Mouse (Mus musculus): ENCODE measurements at regions not wholly inside any gene's neighbourhood (a gene's known extent, or its start where the extent isn't known, plus 50 kb on each side); places are given as distances from the start of the nearest gene placed in this dataset.

- no peak overlapping the region for H3K9ac ChIP-seq
- H3K9me3 ChIP-seq, result no peaks in the 10 kb centered on the region
- WGBS, result 92% methylated on average over 7 of the region's 7 CpGs
Measured at GRCm38 (mm10) chr4:91094382-91094781, 306.2 kb downstream of the Elavl2 start.

DNA sequence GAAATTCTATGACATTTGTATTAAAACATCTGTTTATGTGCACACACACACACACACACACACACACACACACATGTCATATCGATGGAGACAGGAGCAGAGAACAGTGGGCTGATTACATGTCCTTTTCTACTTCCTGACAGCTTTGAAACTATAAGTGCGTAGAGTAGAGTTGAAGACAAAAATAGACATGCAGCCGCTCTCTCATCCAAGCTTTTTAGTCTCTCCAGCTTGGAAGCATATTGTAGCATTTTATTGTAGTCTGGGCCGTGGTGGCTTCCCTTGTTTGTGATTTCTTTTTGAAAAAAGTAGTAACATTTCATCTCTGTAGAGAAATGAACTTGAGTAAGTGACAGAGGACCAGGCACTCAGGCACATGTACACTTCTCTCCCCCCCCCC is 306.7 kb downstream of the Elavl2 start:
- no peak overlapping the region for H3K4me3 ChIP-seq
- H3K9ac ChIP-seq, result no peak overlapping the region
- no peaks in the 10 kb centered on the region for H3K36me3 ChIP-seq
- H3K4me2 ChIP-seq, result no peak overlapping the region
- H3K9me3 ChIP-seq, result no peaks in the 10 kb centered on the region
- no peaks in the 10 kb centered on the region for H3K27me3 ChIP-seq
- 88% methylated on average over 4 of the region's 4 CpGs for WGBS
- ATAC-seq (ENCODE audit: low read depth), result no peak
- H3K4me1 ChIP-seq (replicated peaks), result peaks cover 8% of the 10 kb centered on the region; the same call in 1 of the 2 replicates
- no peak overlapping the region for H3K27ac ChIP-seq (replicated peaks)

More at GRCm38 (mm10) chr4:91094382-91094781, 306.2 kb downstream of the Elavl2 start:
- no peak overlapping the region for H3K27ac ChIP-seq (replicated peaks)
- ATAC-seq (ENCODE audit: low read depth), result no peak
- H3K4me2 ChIP-seq, result no peak overlapping the region
- H3K4me1 ChIP-seq (replicated peaks), result peaks cover 8% of the 10 kb centered on the region; the same call in 1 of the 2 replicates
- no peaks in the 10 kb centered on the region for H3K36me3 ChIP-seq
- no peaks in the 10 kb centered on the region for H3K27me3 ChIP-seq
- no peak overlapping the region for H3K4me3 ChIP-seq

DNA sequence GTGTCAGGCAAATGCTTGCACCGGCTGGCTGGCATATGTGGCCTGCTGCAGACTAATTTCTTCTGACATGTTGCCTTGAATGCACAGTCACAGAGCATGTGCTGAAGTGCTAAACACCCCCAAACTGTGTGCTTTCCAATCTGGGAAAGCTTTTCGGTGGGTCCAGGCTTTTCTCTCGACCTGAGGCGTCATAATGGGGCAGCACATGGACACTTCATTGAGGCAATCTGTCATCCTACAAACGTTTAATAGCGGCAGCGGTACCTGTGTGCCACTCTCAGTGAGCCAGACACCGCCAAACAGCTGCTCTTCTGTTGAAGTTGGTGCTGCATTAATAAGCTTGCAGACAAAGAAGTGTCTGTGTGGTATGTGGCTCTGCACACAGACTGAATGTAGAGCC is 308.3 kb downstream of the Elavl2 start:
- no peak overlapping the region for H3K9ac ChIP-seq
- H3K36me3 ChIP-seq, result no peaks in the 10 kb centered on the region
- H3K27me3 ChIP-seq, result no peaks in the 10 kb centered on the region
- no peak overlapping the region for H3K4me3 ChIP-seq
- no peak overlapping the region for H3K4me2 ChIP-seq
- H3K9me3 ChIP-seq, result no peaks in the 10 kb centered on the region
- 48% methylated on average over 8 of the region's 8 CpGs for WGBS
- H3K27ac ChIP-seq (replicated peaks), result peak overlapping the region; percentile 3; the same call in 1 of the 2 replicates
- H3K4me1 ChIP-seq (replicated peaks), result peaks cover 8% of the 10 kb centered on the region; the same call in 1 of the 2 replicates
- ATAC-seq (ENCODE audit: low read depth), result peak; percentile 63

DNA sequence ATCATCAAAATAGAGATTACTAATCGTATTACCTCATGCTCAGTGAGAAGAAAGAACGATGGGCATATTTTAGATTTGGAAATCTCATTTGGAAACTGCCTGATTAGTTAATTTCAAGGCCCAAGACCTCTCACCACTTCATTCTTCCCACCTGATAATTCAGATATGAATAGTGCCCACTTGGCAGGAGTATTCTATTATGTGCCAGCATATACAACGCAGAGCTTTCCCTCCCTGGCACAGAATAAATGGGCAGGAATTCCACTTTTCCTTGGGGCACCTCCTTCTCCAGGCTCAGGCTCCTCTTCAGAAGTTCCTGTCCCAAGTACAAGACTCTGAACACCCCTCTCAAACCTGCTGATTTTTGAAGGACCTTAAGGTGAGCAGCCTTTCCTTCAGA is 308.7 kb downstream of the Elavl2 start:
- Histone ChIP-seq H3K9me3 (no peaks in the 10 kb centered on the region), H3K27me3 (no peaks in the 10 kb centered on the region), H3K4me3 (no peak overlapping the region), H3K4me1 (replicated peaks) (peaks cover 8% of the 10 kb centered on the region; the same call in 1 of the 2 replicates), H3K36me3 (no peaks in the 10 kb centered on the region), H3K9ac (no peak overlapping the region), H3K4me2 (no peak overlapping the region), H3K27ac (replicated peaks) (peak overlapping the region; percentile 3; the same call in 1 of the 2 replicates)
- ATAC-seq (ENCODE audit: low read depth), result no peak
- WGBS, result 90% methylated on average over 3 of the region's 3 CpGs

GRCm38 (mm10) chr4:91083950-91084349 is 316.6 kb downstream of the Elavl2 start:
- no peaks in the 10 kb centered on the region for H3K27me3 ChIP-seq
- WGBS, result 65% methylated on average over 3 of the region's 3 CpGs
- no peak for ATAC-seq (ENCODE audit: low read depth)

DNA sequence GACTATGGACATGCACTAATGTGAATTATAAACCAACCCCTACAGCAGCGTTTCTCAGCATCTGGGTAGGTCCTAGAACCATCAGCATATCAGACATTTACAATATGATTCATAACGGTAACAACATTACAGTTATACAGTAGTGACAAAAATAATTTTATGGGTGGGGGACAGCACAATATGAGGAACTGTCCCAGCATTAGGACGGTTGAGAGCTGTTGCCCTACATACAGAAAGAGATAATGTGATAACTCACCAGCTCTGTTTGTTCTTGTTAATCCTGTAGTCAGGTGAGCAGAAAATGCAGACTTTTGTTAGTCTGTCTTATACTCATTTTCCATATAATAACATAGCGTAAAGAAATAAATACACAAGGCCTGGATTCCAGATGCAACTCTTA is 319.1 kb downstream of the Elavl2 start:
- no peak overlapping the region for H3K4me2 ChIP-seq
- H3K4me1 ChIP-seq (replicated peaks), result peaks cover 9% of the 10 kb centered on the region
- ATAC-seq (ENCODE audit: low read depth), result no peak
- no peak overlapping the region for H3K27ac ChIP-seq (replicated peaks)
- H3K4me3 ChIP-seq, result no peak overlapping the region
- no peaks in the 10 kb centered on the region for H3K36me3 ChIP-seq
- WGBS, result 88% methylated on average over 4 of the region's 4 CpGs
- H3K9me3 ChIP-seq, result no peaks in the 10 kb centered on the region
- H3K27me3 ChIP-seq, result no peaks in the 10 kb centered on the region
- no peak overlapping the region for H3K9ac ChIP-seq

More at GRCm38 (mm10) chr4:91083950-91084349, 316.6 kb downstream of the Elavl2 start:
- H3K4me1 ChIP-seq (replicated peaks), result peaks cover 9% of the 10 kb centered on the region
- no peak overlapping the region for H3K4me3 ChIP-seq
- H3K4me2 ChIP-seq, result no peak overlapping the region
- no peaks in the 10 kb centered on the region for H3K36me3 ChIP-seq
- no peak overlapping the region for H3K9ac ChIP-seq
- no peak overlapping the region for H3K27ac ChIP-seq (replicated peaks)
- no peaks in the 10 kb centered on the region for H3K9me3 ChIP-seq

DNA sequence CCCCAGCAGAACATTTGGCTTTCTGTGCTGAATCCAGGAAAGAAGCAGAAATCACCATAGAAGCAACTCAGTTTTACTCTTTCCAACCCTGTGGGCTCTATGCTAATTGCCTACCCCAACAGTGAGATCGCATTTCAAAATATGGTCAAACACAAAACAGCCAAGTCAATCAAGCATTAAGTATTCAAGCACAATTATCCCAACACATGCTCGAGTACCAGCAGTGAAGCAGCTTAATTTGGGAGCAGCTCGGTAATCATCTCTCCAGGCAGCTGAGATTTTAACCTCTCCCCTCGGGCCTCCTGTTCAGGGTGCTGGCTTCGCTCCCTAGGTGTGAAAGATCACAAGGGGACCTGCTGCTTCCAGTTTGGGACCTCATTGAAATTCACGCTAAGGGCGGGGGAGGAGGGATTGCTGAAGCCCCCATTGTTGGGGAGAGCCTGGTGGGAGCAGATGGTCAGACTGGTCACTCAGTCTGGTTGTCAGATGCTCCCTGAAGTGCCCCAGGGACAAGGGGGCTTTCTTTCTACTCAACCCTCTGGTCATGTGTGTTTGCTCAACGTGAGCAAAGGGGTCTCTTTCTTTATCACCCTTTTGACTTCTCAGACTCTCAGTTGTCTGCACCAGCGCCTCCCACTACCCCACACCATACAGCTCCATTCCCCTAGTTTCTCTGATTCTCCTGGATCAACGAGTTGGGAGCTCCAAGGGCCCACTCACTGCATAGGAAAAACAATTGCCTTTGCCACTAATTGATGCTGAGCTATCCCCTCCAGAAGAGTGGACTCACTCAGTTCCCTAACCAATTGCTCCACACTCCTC is 319.8 kb downstream of the Elavl2 start:
- no peaks in the 10 kb centered on the region for H3K9me3 ChIP-seq
- WGBS, result 22% methylated on average over 10 of the region's 10 CpGs

GRCm38 (mm10) chr4:91071263-91071662 is 329.3 kb downstream of the Elavl2 start:
- Histone ChIP-seq H3K36me3 (no peaks in the 10 kb centered on the region), H3K27me3 (no peaks in the 10 kb centered on the region), H3K4me1 (replicated peaks) (no peaks in the 10 kb centered on the region), H3K4me3 (no peak overlapping the region), H3K27ac (replicated peaks) (no peak overlapping the region), H3K9ac (no peak overlapping the region), H3K4me2 (no peak overlapping the region), H3K9me3 (no peaks in the 10 kb centered on the region)
- no peak for ATAC-seq (ENCODE audit: low read depth)
- 97% methylated on average over 2 of the region's 2 CpGs for WGBS

More for the DNA sequence above, 319.8 kb downstream of the Elavl2 start:
- peak; percentile 61 for ATAC-seq (ENCODE audit: low read depth)
- Histone ChIP-seq H3K4me1 (replicated peaks) (peaks cover 9% of the 10 kb centered on the region), H3K4me3 (no peak overlapping the region), H3K27me3 (no peaks in the 10 kb centered on the region), H3K4me2 (no peak overlapping the region), H3K36me3 (no peaks in the 10 kb centered on the region), H3K27ac (replicated peaks) (no peak overlapping the region), H3K9ac (no peak overlapping the region)

- H3K4me2 ChIP-seq, result no peak overlapping the region
- H3K36me3 ChIP-seq, result no peaks in the 10 kb centered on the region
- H3K9me3 ChIP-seq, result no peaks in the 10 kb centered on the region
- H3K4me1 ChIP-seq (replicated peaks), result no peaks in the 10 kb centered on the region
- H3K4me3 ChIP-seq, result no peak overlapping the region
- no peak for ATAC-seq (ENCODE audit: low read depth)
- WGBS, result 85% methylated on average over 2 of the region's 2 CpGs
- H3K27ac ChIP-seq (replicated peaks), result no peak overlapping the region
- no peak overlapping the region for H3K9ac ChIP-seq
- no peaks in the 10 kb centered on the region for H3K27me3 ChIP-seq
Measured at GRCm38 (mm10) chr4:91060933-91061332, 339.7 kb downstream of the Elavl2 start.

GRCm38 (mm10) chr4:91051913-91052312 is 348.7 kb downstream of the Elavl2 start:
- H3K4me2 ChIP-seq, result no peak overlapping the region
- H3K27me3 ChIP-seq, result no peaks in the 10 kb centered on the region
- no peak overlapping the region for H3K9ac ChIP-seq
- no peak for ATAC-seq (ENCODE audit: low read depth)
- no peaks in the 10 kb centered on the region for H3K36me3 ChIP-seq
- no peaks in the 10 kb centered on the region for H3K9me3 ChIP-seq
- no peak overlapping the region for H3K4me3 ChIP-seq
- no peaks in the 10 kb centered on the region for H3K4me1 ChIP-seq (replicated peaks)
- WGBS, result 87% methylated on average over 2 of the region's 2 CpGs
- H3K27ac ChIP-seq (replicated peaks), result no peak overlapping the region

DNA sequence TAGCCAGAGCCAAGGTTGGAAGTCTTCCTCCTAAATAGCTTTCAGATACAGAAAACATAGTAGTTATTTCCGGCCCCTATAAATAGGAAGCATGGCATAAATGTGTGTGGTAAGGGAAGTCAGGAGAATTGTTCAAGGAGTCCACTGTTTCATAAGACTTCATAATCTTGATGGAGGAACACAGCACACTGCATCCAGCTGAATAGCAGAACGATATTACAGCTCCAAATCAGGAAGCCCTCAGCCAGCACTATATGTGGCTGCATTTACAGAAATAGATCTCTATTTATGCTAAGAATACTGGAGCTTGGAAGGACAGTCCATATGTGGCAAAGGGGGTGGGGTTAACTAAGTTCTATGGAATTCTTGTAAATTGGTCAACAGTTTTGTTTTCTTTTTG is 371.1 kb downstream of the Elavl2 start:
- Histone ChIP-seq H3K4me2 (no peak overlapping the region), H3K4me1 (replicated peaks) (no peaks in the 10 kb centered on the region), H3K9me3 (no peaks in the 10 kb centered on the region), H3K27ac (replicated peaks) (no peak overlapping the region), H3K27me3 (no peaks in the 10 kb centered on the region), H3K9ac (no peak overlapping the region), H3K4me3 (no peak overlapping the region), H3K36me3 (no peaks in the 10 kb centered on the region)
- 89% methylated on average over 2 of the region's 2 CpGs for whole genome bisulfite sequencing
- ATAC-seq (ENCODE audit: low read depth), result no peak

- H3K4me3 ChIP-seq, result no peak overlapping the region
- no peaks in the 10 kb centered on the region for H3K9me3 ChIP-seq
- no peaks in the 10 kb centered on the region for H3K36me3 ChIP-seq
- ATAC-seq (ENCODE audit: low read depth), result no peak
- no peak overlapping the region for H3K27ac ChIP-seq (replicated peaks)
- H3K9ac ChIP-seq, result no peak overlapping the region
- no peaks in the 10 kb centered on the region for H3K4me1 ChIP-seq (replicated peaks)
- WGBS, result 87% methylated on average over 6 of the region's 6 CpGs
- no peaks in the 10 kb centered on the region for H3K27me3 ChIP-seq
- H3K4me2 ChIP-seq, result no peak overlapping the region
Measured at GRCm38 (mm10) chr4:91028013-91028626, 372.5 kb downstream of the Elavl2 start.
